In the genomic region with DNA sequence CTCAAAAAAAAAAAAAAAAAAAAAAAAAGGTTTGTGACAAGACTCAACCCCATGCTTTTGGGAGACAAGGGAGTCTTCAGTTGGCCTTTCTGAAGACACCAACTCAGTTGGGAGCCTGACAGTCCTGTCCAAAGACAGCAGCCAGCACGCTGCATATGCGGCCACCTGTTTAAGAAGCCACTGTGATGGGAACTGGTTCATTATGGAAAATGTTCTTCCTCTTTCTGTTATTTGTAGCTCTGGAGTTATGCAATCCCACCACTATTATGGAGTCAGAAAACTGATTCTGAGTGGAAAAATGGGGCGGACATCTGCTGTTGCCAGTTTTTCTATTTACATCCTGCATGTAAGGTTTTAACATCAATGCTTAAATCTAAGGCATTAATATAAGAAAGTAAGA, we compare ENCODE assay signal across 21 mouse cellular contexts. TPM values are rescaled to one million over a fixed set of nuclear protein-coding genes. Genes with fewer than 3 reads are reported as not detected.
DNase-seq lines count a peak whose midpoint lies in the region; ATAC-seq and TF ChIP-seq lines count a peak whose summit lies in the region.
"Had no signal": no experiment of that assay in that cellular context is flagged by ENCODE, and none has a peak within 500 bp of the region (broad histone marks: within the 10 kb centered on the region; RNA-seq: fewer than 3 reads in every experiment).

No protein-coding gene starts in this region.

- peak; percentile 90 for ATAC-seq in frontal cortex, adult (ENCODE audit: low TSS enrichment)
- ATAC-seq: forebrain, embryonic 14.5 days; hindbrain, postnatal 0 days had no signal

- no peak for DNase-seq in frontal cortex, postnatal 14 days (ENCODE audit: low spot score in 2 of 2)
- peak; percentile 3 to 34 for DNase-seq in left cerebral cortex, adult 18-20 months (ENCODE audit: low spot score in 2 of 2)
- DNase-seq in left cerebral cortex, adult 2 months (ENCODE audit: extremely low spot score in 1 of 2, low spot score in 2 of 2), result no peak
- peak; percentile 47 for DNase-seq in 416B (ENCODE audit: low read depth)
- DNase-seq in right cerebral cortex, postnatal 36 days (ENCODE audit: low spot score in 2 of 2), result peak; percentile 11 to 41
- no peak for DNase-seq in adrenal gland, postnatal 14 days
- DNase-seq: adrenal gland, postnatal 10 days; cerebellum, adult 18-20 months; cerebellum, adult 9-11 months; gastrocnemius, postnatal 36 days; heart, adult 18-20 months; heart, postnatal 10 days had no signal

- intact Hi-C loops in left cerebral cortex, adult 2 months (cut with DNase I), result no loop called here

- no peak overlapping the region for H3K4me3 ChIP-seq in left cerebral cortex, adult 2 months
- H3K4me3 ChIP-seq: embryonic facial prominence, embryonic 10.5 days; heart, embryonic 10.5 days; hindbrain, embryonic 13.5 days had no signal

- H3K27ac ChIP-seq in left cerebral cortex, adult 2 months, result no peak overlapping the region
- H3K27ac ChIP-seq: embryonic facial prominence, embryonic 10.5 days; heart, embryonic 10.5 days; hindbrain, embryonic 13.5 days; hindbrain, postnatal 0 days had no signal

- TF ChIP-seq CTCF in left cerebral cortex, adult 2 months (IDR thresholded peaks at IDR 0.05), result no peak

RNA-seq across cellular contexts. Expression of a gene that starts 5.8 kb away (rescaled TPM):
- 10 to 100 TPM; 46.4 to 50.8 TPM for total RNA-seq in left cerebral cortex, adult 18-20 months (2021)
- 10 to 100 TPM; 37.4 to 65.6 TPM for total RNA-seq in left cerebral cortex, adult 2 months (2021)
- total RNA-seq in adrenal gland, postnatal 14 days (2021), result 19.4 and 23.1 TPM in 2 replicates

RNA-seq across cellular contexts. Expression of a gene that starts 13.8 kb away (rescaled TPM):
- total RNA-seq in left cerebral cortex, adult 18-20 months (2021), result not detected
- not detected for total RNA-seq in left cerebral cortex, adult 2 months (2021)
- total RNA-seq in adrenal gland, postnatal 14 days (2021), result 0.64 and 8.6 TPM in 2 replicates
- total RNA-seq: gastrocnemius, adult 8-10 months; gastrocnemius, postnatal 36 days; heart, adult 18-20 months; heart, postnatal 10 days; hematopoietic stem cell, adult 5-6 weeks; hindbrain, postnatal 0 days; MEL had no signal

RNA-seq across cellular contexts. Expression of a gene that starts 51.9 kb away (rescaled TPM):
- under 1 TPM; 0.19 to 0.35 TPM for total RNA-seq in left cerebral cortex, adult 18-20 months (2021)
- under 1 TPM; 0.16 to 0.34 TPM for total RNA-seq in left cerebral cortex, adult 2 months (2021)
- 5.9 and 6.9 TPM in 2 replicates for total RNA-seq in adrenal gland, postnatal 14 days (2021)
- total RNA-seq: gastrocnemius, adult 8-10 months; heart, adult 18-20 months; hindbrain, postnatal 0 days; MEL had no signal

Comparison
In these comparisons a context has a peak if more than half of its experiments do, and no peak if none do; other contexts are left out.
1. DNase-seq: peak in left cerebral cortex, adult 18-20 months (2 of 2), 416B (single experiment) and right cerebral cortex, postnatal 36 days (2 of 2); none in frontal cortex, postnatal 14 days (0 of 2), left cerebral cortex, adult 2 months (0 of 2) and adrenal gland, postnatal 14 days (single experiment).